Mouse (Mus musculus): ENCODE data around the gene Slc9b1. TPM values are rescaled to one million over a fixed set of nuclear protein-coding genes. Genes with fewer than 3 reads are reported as not detected.
A peak's percentile ranks its signal among the peaks of the same experiment; 100 is the strongest.

Gene Slc9b1
- total and polyA plus RNA-seq, 3 experiments = 0.14 TPM; not detected in 2

- TF ChIP-seq HCFC1 (IDR thresholded peaks at IDR 0.05; ENCODE audit: low read depth, low read length) (no peak), MYB (IDR thresholded peaks at IDR 0.05; ENCODE audit: low read depth, low read length) (no peak), SIN3A (IDR thresholded peaks at IDR 0.05; ENCODE audit: low read length) (peak; percentile 84), POLR2AphosphoS2 (IDR thresholded peaks at IDR 0.05; ENCODE audit: low read length) (no peak), MAX (IDR thresholded peaks at IDR 0.05; ENCODE audit: low read length) (no peak), USF1 (IDR thresholded peaks at IDR 0.05; ENCODE audit: low read depth, low read length) (no peak), RAD21 (IDR thresholded peaks at IDR 0.05; ENCODE audit: low read depth, low read length) (no peak), MYC (IDR thresholded peaks at IDR 0.05; ENCODE audit: low read depth, low read length) (no peak), NELFE (IDR thresholded peaks at IDR 0.05; ENCODE audit: low read depth, low read length) (peak; percentile 15; the same call in 1 of the 2 replicates), MAZ (IDR thresholded peaks at IDR 0.05; ENCODE audit: low read depth, low read length) (no peak)
Observed at GRCm38 (mm10) chr3:135423608-135424212, 75.9 kb downstream of the Slc9b1 start, which contains the start of gene Cisd2 (continued).

GRCm38 (mm10) chr3:135436901-135437616 lies 89.2 kb downstream of the Slc9b1 start:
- no peaks in the 10 kb centered on the region for H3K27me3 ChIP-seq (ENCODE audit: control insufficient read depth in 1 of 2, insufficient read depth in 2 of 2, low read length in 2 of 2)
- peaks cover 29% of the 10 kb centered on the region for H3K79me2 ChIP-seq (ENCODE audit: control insufficient read depth, insufficient read depth, low read length, poor library complexity)
- DNase-seq (ENCODE audit: low read depth, low spot score) = no peak
- TF ChIP-seq MAX (IDR thresholded peaks at IDR 0.05; ENCODE audit: low read length) (no peak), RAD21 (IDR thresholded peaks at IDR 0.05; ENCODE audit: low read depth, low read length) (no peak), NELFE (IDR thresholded peaks at IDR 0.05; ENCODE audit: low read depth, low read length) (no peak), ETS1 (IDR thresholded peaks at IDR 0.05; ENCODE audit: low read depth, low read length) (no peak), SIN3A (IDR thresholded peaks at IDR 0.05; ENCODE audit: low read length) (no peak), ZMIZ1 (IDR thresholded peaks at IDR 0.05; ENCODE audit: low read depth, low read length) (no peak), CTCF (IDR thresholded peaks at IDR 0.05 in 2 of 3, conservative IDR thresholded peaks at IDR 0.05 in 1 of 3; ENCODE audit: control insufficient read depth in 1 of 3, insufficient read depth in 1 of 3, low read depth in 2 of 3, low read length in 3 of 3, poor library complexity in 1 of 3, severe bottlenecking in 1 of 3) (no peak), MYB (IDR thresholded peaks at IDR 0.05; ENCODE audit: low read depth, low read length) (no peak), TBP (IDR thresholded peaks at IDR 0.05; ENCODE audit: low read depth, low read length) (no peak), USF2 (IDR thresholded peaks at IDR 0.05; ENCODE audit: borderline replicate concordance in 1 of 2, insufficient read depth in 1 of 2, low read depth in 1 of 2, low read length in 2 of 2) (no peak), HCFC1 (IDR thresholded peaks at IDR 0.05; ENCODE audit: low read depth, low read length) (no peak)
- peak overlapping the region; percentile 69 for H3K9ac ChIP-seq (ENCODE audit: control insufficient read depth, low read depth, low read length, poor library complexity, severe bottlenecking)
- peaks cover 2 to 5% of the 10 kb centered on the region in 2 experiments; a peak in 3 of 4 replicates for H3K4me1 ChIP-seq (ENCODE audit: control insufficient read depth in 1 of 2, insufficient read depth in 2 of 2, low read length in 2 of 2)
- H3K9me3 ChIP-seq (replicated peaks; ENCODE audit: insufficient read depth, low read length) = no peaks in the 10 kb centered on the region
- H3K36me3 ChIP-seq (ENCODE audit: control insufficient read depth in 1 of 2, insufficient read depth in 2 of 2, low read length in 2 of 2) = peaks cover 10 to 14% of the 10 kb centered on the region in 2 experiments
- peak overlapping the region; percentile 60 for H3K27ac ChIP-seq (ENCODE audit: control insufficient read depth, low read depth, low read length)
- H3K4me3 ChIP-seq (ENCODE audit: control insufficient read depth in 1 of 2, insufficient read depth in 1 of 2, low read depth in 2 of 2, low read length in 2 of 2) = peak overlapping the region; percentile 66 to 71
